Mouse (Mus musculus): ENCODE data around the gene Gpi1.

Gpi1 gene

DNA sequence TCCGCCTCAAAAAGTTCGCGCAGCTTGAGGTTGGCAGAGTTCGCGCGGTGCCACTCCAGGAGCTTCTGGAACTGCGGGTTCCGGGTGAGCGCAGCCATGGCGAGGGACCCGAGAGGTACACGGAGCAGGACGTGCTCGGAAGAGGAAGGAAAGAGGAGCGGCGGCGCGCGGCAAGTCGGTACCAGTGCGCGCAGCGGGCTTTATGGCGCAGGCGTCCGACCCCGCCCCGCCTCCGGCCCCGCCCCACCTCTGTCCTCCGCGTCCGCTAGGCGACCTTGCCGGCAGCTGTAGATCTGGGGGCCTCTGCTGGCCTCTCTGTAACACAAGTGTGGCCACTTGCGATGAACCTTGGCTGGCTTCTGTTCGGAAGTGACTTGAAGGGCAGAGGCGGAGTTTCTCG is at the start of gene Gpi1:
Gpi1 (minus strand) TSS at position 221 of the 400 bp plus-strand sequence.
- DNase-seq (ENCODE audit: low read depth in 1 of 2, low spot score in 2 of 2) = peak; percentile 24 to 50

DNA sequence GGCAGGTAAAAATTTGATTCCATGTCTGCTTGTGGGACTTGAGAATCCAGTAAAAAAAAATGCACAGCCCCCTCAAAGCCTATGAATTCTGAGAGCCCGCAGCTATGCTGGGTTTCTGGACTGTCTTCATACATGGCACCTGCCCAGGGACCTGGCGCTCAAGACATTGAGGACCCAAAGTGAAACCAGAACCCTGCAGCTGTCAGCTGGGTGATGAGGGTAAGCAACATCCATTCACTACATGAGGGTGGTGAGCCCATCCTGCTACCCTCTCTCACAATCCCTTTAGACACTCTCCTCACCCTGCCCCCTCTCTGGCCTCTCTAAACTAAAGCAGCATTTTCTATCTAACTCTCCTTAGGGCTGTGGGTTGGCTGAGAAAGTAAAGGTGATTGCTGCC is 47.5 kb upstream of the Gpi1 start:
- no peak for DNase-seq (ENCODE audit: low read depth in 1 of 2, low spot score in 2 of 2)

DNA sequence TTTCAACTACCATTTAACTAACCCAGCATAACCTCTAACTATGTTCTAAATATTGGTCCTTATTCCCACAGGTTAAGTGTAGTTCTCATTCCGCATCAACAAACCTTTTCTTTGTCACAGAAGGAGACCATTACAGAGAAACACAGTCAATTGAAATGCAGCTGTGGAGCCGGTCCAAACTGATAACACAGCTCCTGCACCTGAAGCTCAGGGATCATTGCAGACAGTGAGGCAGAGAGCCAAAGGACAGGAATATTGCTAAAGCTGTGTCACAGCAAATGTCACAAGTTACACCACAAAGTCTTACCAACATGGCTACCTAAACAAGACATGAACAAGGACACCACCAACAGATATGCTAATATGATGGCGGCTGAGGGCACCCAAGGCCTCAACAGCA is 45.9 kb upstream of the Gpi1 start:
- DNase-seq (ENCODE audit: low read depth in 1 of 2, low spot score in 2 of 2) = no peak

DNA sequence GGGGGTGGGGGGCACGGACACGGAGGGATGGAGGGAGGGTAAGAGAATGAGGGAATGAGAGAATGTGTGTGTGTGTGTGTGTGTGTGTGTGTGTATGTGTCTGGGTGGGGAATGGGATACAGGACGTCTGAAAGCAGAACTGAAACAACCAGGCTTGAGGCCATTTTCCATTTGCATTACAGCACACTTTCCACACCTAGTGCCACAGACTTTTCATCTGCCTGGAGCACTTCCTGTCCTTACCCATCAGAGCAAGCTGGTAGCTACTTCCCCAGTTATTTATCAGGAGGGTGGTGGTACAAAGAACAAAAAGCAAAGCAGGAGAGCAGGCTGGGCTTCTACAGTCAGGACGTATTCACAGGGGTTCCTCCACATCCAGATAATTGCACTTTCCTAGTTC is 42.3 kb upstream of the Gpi1 start:
- no peak for DNase-seq (ENCODE audit: low read depth in 1 of 2, low spot score in 2 of 2)

DNA sequence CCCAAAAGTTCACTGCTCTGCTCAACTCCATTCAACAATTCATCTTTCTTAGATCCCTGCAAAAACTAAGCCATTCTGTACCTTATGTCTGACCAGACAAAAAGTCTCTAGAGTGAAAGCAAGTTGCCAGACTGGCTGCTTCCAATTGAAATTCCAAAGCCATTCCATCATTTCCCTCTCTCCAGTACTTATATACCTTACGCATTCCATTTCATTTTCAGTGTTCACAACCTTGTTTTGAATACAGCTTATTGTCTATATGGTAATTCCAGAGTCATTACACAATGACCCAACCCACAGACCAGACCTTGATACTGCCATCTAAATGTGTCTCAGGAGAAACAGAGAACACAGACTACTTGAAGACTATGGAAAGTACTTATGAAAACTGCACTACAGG is 38.3 kb upstream of the Gpi1 start:
- no peak for DNase-seq (ENCODE audit: low read depth in 1 of 2, low spot score in 2 of 2)

GRCm38 (mm10) chr7:34266421-34266820 is 36.3 kb upstream of the Gpi1 start:
- DNase-seq (ENCODE audit: low read depth in 1 of 2, low spot score in 2 of 2) = no peak

DNA sequence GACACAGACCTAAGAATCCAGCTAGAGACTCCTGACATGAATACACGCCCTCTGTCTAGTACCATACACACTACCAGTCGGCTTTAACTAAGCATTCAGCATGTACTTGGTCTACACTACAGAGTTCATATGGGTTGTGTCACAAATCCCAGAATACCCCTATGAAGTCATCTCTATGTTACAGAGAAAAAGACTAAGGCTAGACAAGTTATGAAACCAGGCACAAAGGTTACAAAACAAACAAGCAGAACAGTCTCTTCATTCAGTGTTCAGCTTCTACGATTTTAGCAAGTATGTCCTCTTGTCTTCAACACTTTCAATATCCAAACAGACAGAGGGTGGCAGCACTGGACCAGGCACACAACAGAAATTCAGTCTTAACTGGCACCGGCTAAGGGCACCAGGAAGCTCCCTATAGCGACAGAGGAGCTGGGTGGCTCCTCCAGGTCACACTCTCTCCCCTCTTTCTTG is 35.8 kb upstream of the Gpi1 start:
- peak in 1 of 2 experiments; percentile 6 for DNase-seq (ENCODE audit: low read depth in 1 of 2, low spot score in 2 of 2)

DNA sequence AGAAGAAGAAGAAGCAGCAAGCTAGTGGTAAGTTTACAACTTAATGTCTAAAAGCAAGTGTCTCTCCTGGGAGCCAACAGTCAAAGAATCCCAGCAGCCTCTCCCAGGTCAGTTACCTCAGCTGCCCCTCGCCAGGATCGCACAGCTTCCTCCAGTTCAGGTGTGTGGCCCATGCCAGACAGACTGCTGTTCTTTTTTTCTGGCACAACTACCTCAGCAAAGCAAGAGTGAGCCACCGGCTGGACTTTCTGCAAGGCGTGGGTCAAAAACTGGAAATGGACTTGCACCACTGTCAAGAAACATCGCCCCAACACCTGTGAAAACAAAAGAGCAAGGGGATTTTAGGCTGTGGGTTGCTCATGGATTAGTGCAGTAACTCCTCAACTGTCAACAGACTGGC is 33.3 kb upstream of the Gpi1 start:
- no peak for DNase-seq (ENCODE audit: low read depth in 1 of 2, low spot score in 2 of 2)

GRCm38 (mm10) chr7:34258407-34258806 is 28.3 kb upstream of the Gpi1 start:
- no peak for DNase-seq (ENCODE audit: low read depth in 1 of 2, low spot score in 2 of 2)

- no peak for DNase-seq (ENCODE audit: low read depth in 1 of 2, low spot score in 2 of 2)
Measured at GRCm38 (mm10) chr7:34257279-34257678, 27.1 kb upstream of the Gpi1 start.

GRCm38 (mm10) chr7:34255916-34256315 is 25.8 kb upstream of the Gpi1 start:
- DNase-seq (ENCODE audit: low read depth in 1 of 2, low spot score in 2 of 2) = no peak

- no peak for DNase-seq (ENCODE audit: low read depth in 1 of 2, low spot score in 2 of 2)
Measured at GRCm38 (mm10) chr7:34255137-34255536, 25.0 kb upstream of the Gpi1 start.

DNA sequence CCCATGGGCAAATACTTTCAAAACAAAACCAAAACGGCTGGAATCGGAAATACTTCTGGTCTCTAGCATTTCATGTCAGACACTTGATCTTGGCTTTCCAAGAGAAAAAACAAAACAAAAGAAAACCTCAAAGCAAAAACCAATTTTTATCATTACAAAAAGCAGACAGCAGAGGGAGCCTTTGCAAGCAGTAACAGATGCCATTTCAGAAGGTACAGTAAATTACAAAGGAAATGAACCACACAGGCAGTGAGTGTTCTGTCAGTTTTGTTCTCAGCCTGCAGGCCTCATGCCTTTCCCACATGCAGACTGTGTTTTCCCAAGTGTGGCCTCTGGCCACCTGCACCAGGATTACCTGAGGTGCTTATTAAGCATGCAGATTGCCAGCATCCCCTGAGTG is 21.9 kb upstream of the Gpi1 start:
- DNase-seq (ENCODE audit: low read depth in 1 of 2, low spot score in 2 of 2) = no peak

GRCm38 (mm10) chr7:34250738-34251137 is 20.6 kb upstream of the Gpi1 start, which contains the start of gene Gm6096:
TSS of gene Gm6096 (plus strand) at chr7:34251038.
- no peak for DNase-seq (ENCODE audit: low read depth in 1 of 2, low spot score in 2 of 2)

DNA sequence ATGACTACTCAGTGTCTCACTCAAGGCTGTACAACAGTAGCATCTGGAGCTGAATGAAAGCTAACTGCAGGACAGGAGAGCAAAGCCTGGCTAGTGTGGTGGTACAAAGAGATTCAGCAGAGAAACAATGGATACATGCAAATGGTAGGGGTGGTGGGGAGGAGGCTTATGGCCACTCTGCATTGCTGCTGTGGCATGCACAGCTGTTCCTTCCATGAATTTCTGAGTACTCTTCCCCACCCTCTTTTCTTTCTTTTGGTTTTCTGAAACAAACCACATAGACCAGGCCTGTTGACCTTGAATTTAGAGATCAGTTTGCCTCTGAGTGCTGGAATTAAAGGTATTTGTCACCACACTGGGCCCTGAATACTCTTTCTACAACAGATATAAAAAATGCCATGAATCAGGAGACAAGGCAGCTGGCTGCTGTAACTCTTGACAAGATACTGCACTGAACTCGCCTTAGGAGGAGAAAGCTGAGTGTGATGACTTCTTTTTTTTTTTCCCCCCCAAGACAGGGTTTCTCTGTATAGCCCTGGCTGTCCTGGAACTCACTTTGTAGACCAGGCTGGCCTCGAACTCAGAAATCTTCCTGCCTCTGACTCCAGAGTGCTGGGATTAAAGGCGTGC is 16.8 kb upstream of the Gpi1 start:
- no peak for DNase-seq (ENCODE audit: low read depth in 1 of 2, low spot score in 2 of 2)

- DNase-seq (ENCODE audit: low read depth in 1 of 2, low spot score in 2 of 2) = no peak
Measured at GRCm38 (mm10) chr7:34242176-34242575, 12.0 kb upstream of the Gpi1 start.

GRCm38 (mm10) chr7:34238086-34238485 is 8.0 kb upstream of the Gpi1 start:
- no peak for DNase-seq (ENCODE audit: low read depth in 1 of 2, low spot score in 2 of 2)

- DNase-seq (ENCODE audit: low read depth in 1 of 2, low spot score in 2 of 2) = no peak
Measured at GRCm38 (mm10) chr7:34235602-34236001, 5.5 kb upstream of the Gpi1 start.

- no peak for DNase-seq (ENCODE audit: low read depth in 1 of 2, low spot score in 2 of 2)
Measured at GRCm38 (mm10) chr7:34234610-34235561, 4.8 kb upstream of the Gpi1 start.

- peak; percentile 73 to 78 for DNase-seq (ENCODE audit: low read depth in 1 of 2, low spot score in 2 of 2)
Measured at GRCm38 (mm10) chr7:34233909-34234609, 3.9 kb upstream of the Gpi1 start.
